20 mouse cellular contexts compared by ENCODE assay signal in genomic region chr2:92234768-92235332, GRCm38 (mm10).
DNase-seq lines count a peak whose midpoint lies in the region; ATAC-seq and TF ChIP-seq lines count a peak whose summit lies in the region.
"Had no signal": no experiment of that assay in that cellular context is flagged by ENCODE, and none has a peak within 500 bp of the region (broad histone marks: within the 10 kb centered on the region; RNA-seq: fewer than 3 reads in every experiment).

No protein-coding gene starts in this region.

- TF ChIP-seq CTCF in heart, adult 2 months (IDR thresholded peaks at IDR 0.05), result no peak
- no peak for TF ChIP-seq CTCF in stomach, postnatal 0 days (IDR thresholded peaks at IDR 0.05; ENCODE audit: low read depth)

- TF ChIP-seq EP300 in heart, adult 2 months (IDR thresholded peaks at IDR 0.05; ENCODE audit: insufficient read depth, low read depth, low read length), result no peak
- TF ChIP-seq EP300 in stomach, postnatal 0 days (optimal IDR thresholded peaks at IDR 0.05), result no peak

- H3K27ac ChIP-seq in heart, adult 2 months, result no peak overlapping the region
- H3K27ac ChIP-seq in stomach, postnatal 0 days (replicated peaks), result no peak overlapping the region
- no peak overlapping the region for H3K27ac ChIP-seq in embryonic facial prominence, embryonic 10.5 days (replicated peaks)
- H3K27ac ChIP-seq: embryonic facial prominence, embryonic 15.5 days; forebrain, embryonic 10.5 days; heart, embryonic 13.5 days; hindbrain, embryonic 15.5 days had no signal

- intact Hi-C loops in heart, adult 2 months (cut with DNase I), result no loop called here

- no peaks in the 10 kb centered on the region for H3K79me2 ChIP-seq in heart, adult 2 months (replicated peaks; ENCODE audit: control insufficient read depth, insufficient read depth, low read length)

- WGBS in heart, adult 2 months, result 88% methylated on average over 5 of the region's 5 CpGs
- 92% methylated on average over 5 of the region's 5 CpGs for WGBS in stomach, postnatal 0 days
- WGBS in embryonic facial prominence, embryonic 10.5 days, result 91% methylated on average over 5 of the region's 5 CpGs

- no peak overlapping the region for H3K4me3 ChIP-seq in heart, adult 2 months
- no peak overlapping the region for H3K4me3 ChIP-seq in stomach, postnatal 0 days (ENCODE audit: low read depth, low read length)
- H3K4me3 ChIP-seq in embryonic facial prominence, embryonic 10.5 days, result no peak overlapping the region
- H3K4me3 ChIP-seq: embryonic facial prominence, embryonic 15.5 days; erythroblast, embryonic 14.5 days; forebrain, embryonic 10.5 days; heart, embryonic 13.5 days; hindbrain, embryonic 15.5 days had no signal

- no peak for ATAC-seq in stomach, postnatal 0 days (ENCODE audit: low FRiP score, low TSS enrichment)
- ATAC-seq: forebrain, embryonic 14.5 days; intestine, embryonic 16.5 days had no signal

- no peaks in the 10 kb centered on the region; the same call in 1 of the 2 replicates for H3K4me1 ChIP-seq in heart, adult 2 months (ENCODE audit: control insufficient read depth, insufficient read depth, low read length)
- H3K4me1 ChIP-seq in stomach, postnatal 0 days (replicated peaks; ENCODE audit: control insufficient read depth, insufficient read depth), result no peaks in the 10 kb centered on the region
- no peaks in the 10 kb centered on the region for H3K4me1 ChIP-seq in embryonic facial prominence, embryonic 10.5 days
- H3K4me1 ChIP-seq: embryonic facial prominence, embryonic 15.5 days; forebrain, embryonic 10.5 days; hindbrain, embryonic 15.5 days had no signal

- no peaks in the 10 kb centered on the region for H3K9me3 ChIP-seq in stomach, postnatal 0 days (ENCODE audit: control insufficient read depth, low read length)
- H3K9me3 ChIP-seq in embryonic facial prominence, embryonic 10.5 days, result no peaks in the 10 kb centered on the region; the same call in 1 of the 2 replicates
- H3K9me3 ChIP-seq: embryonic facial prominence, embryonic 15.5 days; hindbrain, embryonic 15.5 days had no signal

- no peak for TF ChIP-seq POLR2A in heart, adult 2 months (IDR thresholded peaks at IDR 0.05; ENCODE audit: insufficient read depth, low read depth, low read length)

- no peaks in the 10 kb centered on the region for H3K27me3 ChIP-seq in heart, adult 2 months (ENCODE audit: control insufficient read depth, insufficient read depth, low read length)
- H3K27me3 ChIP-seq in stomach, postnatal 0 days (ENCODE audit: control insufficient read depth, insufficient read depth, low read length), result no peaks in the 10 kb centered on the region
- no peaks in the 10 kb centered on the region for H3K27me3 ChIP-seq in embryonic facial prominence, embryonic 10.5 days (replicated peaks; ENCODE audit: low read depth, poor library complexity, severe bottlenecking)
- H3K27me3 ChIP-seq: embryonic facial prominence, embryonic 15.5 days; heart, embryonic 13.5 days; hindbrain, embryonic 15.5 days had no signal

- peak; percentile 35 for DNase-seq in heart, adult 11 months
- DNase-seq in heart, adult 2 months, result no peak
- peak; percentile 20 for DNase-seq in cerebellum, adult 11 months
- DNase-seq in cerebellum, adult 8-10 months, result peak; percentile 26
- DNase-seq in cerebellum, postnatal 36 days, result peak; percentile 12 to 32
- no peak for DNase-seq in stomach, postnatal 0 days (ENCODE audit: low spot score)
- no peak for DNase-seq in embryonic facial prominence, embryonic 10.5 days (ENCODE audit: low spot score)
- no peak for DNase-seq in heart, adult 9 months (ENCODE audit: low spot score in 2 of 2)
- DNase-seq: adrenal gland, adult 8-10 months; adrenal gland, postnatal 36 days; gastrocnemius, postnatal 10 days; heart, postnatal 36 days; kidney, adult 9 months had no signal

- no peak overlapping the region for H3K4me2 ChIP-seq in stomach, postnatal 0 days (replicated peaks; ENCODE audit: low read depth)
- H3K4me2 ChIP-seq: embryonic facial prominence, embryonic 15.5 days; heart, embryonic 13.5 days; hindbrain, embryonic 15.5 days had no signal

- peaks cover 3% of the 10 kb centered on the region; the same call in 1 of the 2 replicates for H3K36me3 ChIP-seq in heart, adult 2 months (ENCODE audit: control insufficient read depth, insufficient read depth, low read length)
- H3K36me3 ChIP-seq in stomach, postnatal 0 days (ENCODE audit: control insufficient read depth, insufficient read depth, low read length), result 0 out of 2 replicates have a peak, but pooled peaks cover 9% of the 10 kb centered on the region
- H3K36me3 ChIP-seq in embryonic facial prominence, embryonic 10.5 days (replicated peaks), result peaks cover 86% of the 10 kb centered on the region

- no peak overlapping the region for H3K9ac ChIP-seq in heart, adult 2 months (ENCODE audit: low read depth, low read length)
- H3K9ac ChIP-seq in stomach, postnatal 0 days (ENCODE audit: low read length), result no peak overlapping the region
- H3K9ac ChIP-seq: embryonic facial prominence, embryonic 15.5 days; heart, embryonic 13.5 days; hindbrain, embryonic 15.5 days had no signal

Comparison
In these comparisons a context has a peak if more than half of its experiments do, and no peak if none do; other contexts are left out.
1. DNase-seq: peak in heart, adult 11 months (single experiment), cerebellum, adult 11 months (single experiment), cerebellum, adult 8-10 months (single experiment) and cerebellum, postnatal 36 days (2 of 2); none in heart, adult 2 months (0 of 2), stomach, postnatal 0 days (single experiment), embryonic facial prominence, embryonic 10.5 days (single experiment) and heart, adult 9 months (0 of 2).